In genomic region chr14:62447214-62447548, GRCm38 (mm10) we compare ENCODE assay signal across 19 mouse cellular contexts. TPM values are rescaled to one million over a fixed set of nuclear protein-coding genes. Genes with fewer than 3 reads are reported as not detected.
DNase-seq lines count a peak whose midpoint lies in the region; ATAC-seq lines count a peak whose summit lies in the region.
"Had no signal": no experiment of that assay in that cellular context is flagged by ENCODE, and none has a peak within 500 bp of the region (broad histone marks: within the 10 kb centered on the region; RNA-seq: fewer than 3 reads in every experiment).

No protein-coding gene starts in this region.

- no peaks in the 10 kb centered on the region for H3K4me1 ChIP-seq in hindbrain, embryonic 14.5 days (replicated peaks; ENCODE audit: control insufficient read depth, insufficient read depth, low read length)
- no peaks in the 10 kb centered on the region; the same call in 1 of the 2 replicates for H3K4me1 ChIP-seq in hindbrain, embryonic 10.5 days (replicated peaks)
- H3K4me1 ChIP-seq in lung, embryonic 15.5 days: peaks cover 22% of the 10 kb centered on the region; the same call in 1 of the 2 replicates
- peaks cover 13% of the 10 kb centered on the region for H3K4me1 ChIP-seq in forebrain, embryonic 16.5 days (replicated peaks; ENCODE audit: control insufficient read depth, insufficient read depth, low read length)
- H3K4me1 ChIP-seq in stomach, embryonic 14.5 days (ENCODE audit: control insufficient read depth, insufficient read depth, low read length): no peaks in the 10 kb centered on the region
- H3K4me1 ChIP-seq: embryonic facial prominence, embryonic 12.5 days; heart, embryonic 15.5 days had no signal

- H3K4me2 ChIP-seq in hindbrain, embryonic 14.5 days (replicated peaks): no peak overlapping the region
- H3K4me2 ChIP-seq in lung, embryonic 15.5 days: no peak overlapping the region
- H3K4me2 ChIP-seq in forebrain, embryonic 16.5 days (ENCODE audit: low read length): no peak overlapping the region
- no peak overlapping the region for H3K4me2 ChIP-seq in stomach, embryonic 14.5 days (replicated peaks; ENCODE audit: low read depth, low read length)
- H3K4me2 ChIP-seq: embryonic facial prominence, embryonic 12.5 days; heart, embryonic 15.5 days had no signal

- H3K27me3 ChIP-seq in hindbrain, embryonic 14.5 days (ENCODE audit: control insufficient read depth, insufficient read depth, low read length): no peaks in the 10 kb centered on the region
- H3K27me3 ChIP-seq in hindbrain, embryonic 10.5 days (ENCODE audit: insufficient read depth, poor library complexity, severe bottlenecking): no peaks in the 10 kb centered on the region
- no peaks in the 10 kb centered on the region for H3K27me3 ChIP-seq in lung, embryonic 15.5 days
- no peaks in the 10 kb centered on the region for H3K27me3 ChIP-seq in forebrain, embryonic 16.5 days (replicated peaks; ENCODE audit: control insufficient read depth, insufficient read depth, low read length)
- H3K27me3 ChIP-seq in stomach, embryonic 14.5 days (ENCODE audit: control insufficient read depth, insufficient read depth, low read length): no peaks in the 10 kb centered on the region
- H3K27me3 ChIP-seq: embryonic facial prominence, embryonic 12.5 days; heart, embryonic 15.5 days; Patski had no signal

- H3K9ac ChIP-seq in hindbrain, embryonic 14.5 days: no peak overlapping the region
- no peak overlapping the region for H3K9ac ChIP-seq in lung, embryonic 15.5 days
- H3K9ac ChIP-seq in forebrain, embryonic 16.5 days (replicated peaks; ENCODE audit: low read depth, low read length): no peak overlapping the region
- no peak overlapping the region for H3K9ac ChIP-seq in stomach, embryonic 14.5 days (replicated peaks; ENCODE audit: low read depth, low read length)
- H3K9ac ChIP-seq: embryonic facial prominence, embryonic 12.5 days; heart, embryonic 15.5 days; liver, postnatal 0 days had no signal

- no peaks in the 10 kb centered on the region for H3K9me3 ChIP-seq in hindbrain, embryonic 14.5 days (ENCODE audit: control insufficient read depth, low read length)
- no peaks in the 10 kb centered on the region for H3K9me3 ChIP-seq in hindbrain, embryonic 10.5 days
- H3K9me3 ChIP-seq in lung, embryonic 15.5 days: no peaks in the 10 kb centered on the region
- no peaks in the 10 kb centered on the region for H3K9me3 ChIP-seq in forebrain, embryonic 16.5 days (ENCODE audit: control insufficient read depth, low read length)
- no peaks in the 10 kb centered on the region for H3K9me3 ChIP-seq in stomach, embryonic 14.5 days (ENCODE audit: control insufficient read depth, low read depth, low read length)
- H3K9me3 ChIP-seq: embryonic facial prominence, embryonic 12.5 days; heart, embryonic 15.5 days had no signal

- WGBS in hindbrain, embryonic 14.5 days: 70% methylated on average over 3 of the region's 3 CpGs
- WGBS in hindbrain, embryonic 10.5 days: 94% methylated on average over 3 of the region's 3 CpGs
- 59% methylated on average over 3 of the region's 3 CpGs for WGBS in lung, embryonic 15.5 days
- WGBS in forebrain, embryonic 16.5 days: 18% methylated on average over 3 of the region's 3 CpGs
- 60% methylated on average over 3 of the region's 3 CpGs for WGBS in stomach, embryonic 14.5 days

- no peak overlapping the region for H3K27ac ChIP-seq in hindbrain, embryonic 14.5 days
- H3K27ac ChIP-seq in hindbrain, embryonic 10.5 days: no peak overlapping the region
- no peak overlapping the region for H3K27ac ChIP-seq in lung, embryonic 15.5 days
- no peak overlapping the region; the same call in 1 of the 2 replicates for H3K27ac ChIP-seq in forebrain, embryonic 16.5 days (ENCODE audit: low read length)
- H3K27ac ChIP-seq in stomach, embryonic 14.5 days (ENCODE audit: low read length): no peak overlapping the region
- H3K27ac ChIP-seq: embryonic facial prominence, embryonic 12.5 days; heart, embryonic 15.5 days had no signal

- H3K36me3 ChIP-seq in hindbrain, embryonic 14.5 days (replicated peaks; ENCODE audit: control insufficient read depth, insufficient read depth): no peaks in the 10 kb centered on the region
- no peaks in the 10 kb centered on the region for H3K36me3 ChIP-seq in hindbrain, embryonic 10.5 days
- no peaks in the 10 kb centered on the region for H3K36me3 ChIP-seq in lung, embryonic 15.5 days
- H3K36me3 ChIP-seq in forebrain, embryonic 16.5 days (ENCODE audit: control insufficient read depth, insufficient read depth): no peaks in the 10 kb centered on the region
- H3K36me3 ChIP-seq in stomach, embryonic 14.5 days (ENCODE audit: control insufficient read depth, insufficient read depth, low read length): no peaks in the 10 kb centered on the region
- H3K36me3 ChIP-seq: embryonic facial prominence, embryonic 12.5 days; heart, embryonic 15.5 days had no signal

- ATAC-seq in hindbrain, embryonic 14.5 days (ENCODE audit: low FRiP score): peak; percentile 40; the same call in 1 of the 2 replicates
- ATAC-seq in lung, embryonic 15.5 days (ENCODE audit: borderline replicate concordance, extremely low read depth, low FRiP score, low TSS enrichment): peak; percentile 85
- peak; percentile 91 for ATAC-seq in forebrain, embryonic 16.5 days
- ATAC-seq in stomach, embryonic 14.5 days (ENCODE audit: insufficient number of reproducible peaks, insufficient read depth, low FRiP score, low read depth): peak; percentile 67; the same call in 1 of the 2 replicates
- ATAC-seq: activated CD4-positive, CD25-positive, alpha-beta regulatory T cell, adult 4 months; liver, postnatal 0 days had no signal

- no peak overlapping the region for H3K4me3 ChIP-seq in hindbrain, embryonic 14.5 days (replicated peaks; ENCODE audit: low read length)
- no peak overlapping the region for H3K4me3 ChIP-seq in hindbrain, embryonic 10.5 days
- H3K4me3 ChIP-seq in lung, embryonic 15.5 days: no peak overlapping the region
- H3K4me3 ChIP-seq in forebrain, embryonic 16.5 days (replicated peaks; ENCODE audit: low read length): no peak overlapping the region
- no peak overlapping the region for H3K4me3 ChIP-seq in stomach, embryonic 14.5 days (ENCODE audit: low read depth, low read length)
- H3K4me3 ChIP-seq: embryonic facial prominence, embryonic 12.5 days; heart, embryonic 15.5 days had no signal

- no peak for DNase-seq in hindbrain, embryonic 14.5 days (ENCODE audit: low spot score)
- DNase-seq in hindbrain, embryonic 10.5 days (ENCODE audit: low spot score): no peak
- no peak for DNase-seq in lung, postnatal 14 days
- no peak for DNase-seq in thymus, postnatal 25 days
- DNase-seq: adrenal gland, postnatal 14 days; cerebellum, adult 18-20 months; kidney, adult 9 months; kidney, postnatal 36 days; layer of hippocampus, adult 9-11 months; liver; liver, postnatal 0 days had no signal

RNA-seq across cellular contexts. Expression of gene Gucy1b2, which starts 8.9 kb away (rescaled TPM):
- polyA plus RNA-seq in hindbrain, embryonic 14.5 days (2014; fragmentation: Nextera tagmentation; extraction: Ambion mirVana): 0.41 and 0.50 TPM in 2 replicates
- 0.09 TPM in 1 of 2 replicates, not detected in the other for polyA plus RNA-seq in hindbrain, embryonic 10.5 days (2016; fragmentation: Nextera tagmentation; extraction: Ambion mirVana)
- 0.33 and 0.57 TPM in 2 replicates for polyA plus RNA-seq in lung, embryonic 15.5 days (2015; fragmentation: Nextera tagmentation; extraction: Ambion mirVana)
- 2.7 and 2.9 TPM in 2 replicates for polyA plus RNA-seq in forebrain, embryonic 16.5 days (2015; fragmentation: Nextera tagmentation; extraction: Ambion mirVana)
- polyA plus RNA-seq in stomach, embryonic 14.5 days (2014; fragmentation: Nextera tagmentation; extraction: Ambion mirVana): 0.10 TPM in 1 of 2 replicates, not detected in the other
- polyA plus RNA-seq: activated CD4-positive, CD25-positive, alpha-beta regulatory T cell, adult 4 months; liver, postnatal 0 days; urinary bladder, adult 2 months had no signal

Comparison
In these comparisons a context has a peak if more than half of its experiments do, and no peak if none do; other contexts are left out.
1. ATAC-seq: peak in every context shown above with its lines; median percentile 91 in forebrain, embryonic 16.5 days; 85 in lung, embryonic 15.5 days; 67 in stomach, embryonic 14.5 days; 40 in hindbrain, embryonic 14.5 days.